Mouse (Mus musculus) bone marrow macrophage, adult 2 months (primary cell): ENCODE data around the gene Hat1.

Experiments
- CTCF ChIP-seq: IDR thresholded peaks from 2 replicates; pipeline ENCODE4 v1.5.1; 2012; ENCODE audit warnings: low read depth, mild to moderate bottlenecking, low read length, moderate library complexity
- POLR2A ChIP-seq: IDR thresholded peaks from 2 replicates; pipeline ENCODE4 v1.6.1; 2012; ENCODE audit warnings: mild to moderate bottlenecking, low read depth, low read length, borderline replicate concordance

- no peak for TF ChIP-seq POLR2A
- TF ChIP-seq CTCF: no peak
Observed at GRCm38 (mm10) chr2:71366618-71367124, 22.1 kb upstream of the Hat1 start.
